Mouse (Mus musculus) frontal cortex, postnatal 36 days (tissue): ENCODE results near the gene Chrm4.
A peak's percentile ranks its signal among the peaks of the same experiment; 100 is the strongest.

Experiments used
- DNase-seq, 2 experiments: peaks; one replicate each; pipeline ENCODE4 v3.0.0; 2022; ENCODE audit warnings: low spot score in 2 of 2

Gene Chrm4

GRCm38 (mm10) chr2:91922586-91923414, 4.2 kb upstream of the Chrm4 start:
- no peak for DNase-seq

- DNase-seq, result peak in 1 of 2 experiments; percentile 77
Measured at GRCm38 (mm10) chr2:91923415-91924337, 3.4 kb upstream of the Chrm4 start.

GRCm38 (mm10) chr2:91924726-91925125, 2.3 kb upstream of the Chrm4 start:
- DNase-seq, result no peak

GRCm38 (mm10) chr2:91925442-91925841, 1.6 kb upstream of the Chrm4 start:
- peak in 1 of 2 experiments; percentile 85 for DNase-seq

GRCm38 (mm10) chr2:91927826-91928533, 931 bp downstream of the Chrm4 start:
- DNase-seq, result peak in 1 of 2 experiments; percentile 86

GRCm38 (mm10) chr2:91928534-91929350, 1.7 kb downstream of the Chrm4 start:
- DNase-seq, result no peak

- DNase-seq, result no peak
Measured at GRCm38 (mm10) chr2:91929455-91929854, 2.4 kb downstream of the Chrm4 start.

GRCm38 (mm10) chr2:91929936-91930335, 2.9 kb downstream of the Chrm4 start:
- peak in 1 of 2 experiments; percentile 61 for DNase-seq

GRCm38 (mm10) chr2:91930761-91931291, 3.8 kb downstream of the Chrm4 start:
- no peak for DNase-seq

- DNase-seq, result no peak
Measured at GRCm38 (mm10) chr2:91931328-91932159, 4.5 kb downstream of the Chrm4 start.

- no peak for DNase-seq
Measured at GRCm38 (mm10) chr2:91932160-91932711, 5.2 kb downstream of the Chrm4 start, which contains the start of gene Mdk. Gene Mdk, minus strand, starts transcription at chr2:91932297.

- DNase-seq, result no peak
Measured at GRCm38 (mm10) chr2:91932737-91933350, 5.8 kb downstream of the Chrm4 start.

GRCm38 (mm10) chr2:91933471-91933870, 6.4 kb downstream of the Chrm4 start:
- DNase-seq, result no peak

GRCm38 (mm10) chr2:91934016-91934415, 7.0 kb downstream of the Chrm4 start:
- no peak for DNase-seq

- DNase-seq, result no peak
Measured at GRCm38 (mm10) chr2:91934826-91935525, 7.9 kb downstream of the Chrm4 start.

- peak; percentile 60 to 84 for DNase-seq
Measured at GRCm38 (mm10) chr2:91936154-91936553, 9.1 kb downstream of the Chrm4 start.

GRCm38 (mm10) chr2:91939303-91939935, 12.4 kb downstream of the Chrm4 start:
- no peak for DNase-seq

GRCm38 (mm10) chr2:91942356-91942755, 15.3 kb downstream of the Chrm4 start:
- DNase-seq, result no peak
